ENCODE assay signal across 12 mouse cellular contexts in genomic region chr4:54712929-54713328, GRCm38 (mm10).
DNase-seq lines count a peak whose midpoint lies in the region; ATAC-seq and TF ChIP-seq lines count a peak whose summit lies in the region.
"Had no signal": no experiment of that assay in that cellular context is flagged by ENCODE, and none has a peak within 500 bp of the region (broad histone marks: within the 10 kb centered on the region; RNA-seq: fewer than 3 reads in every experiment).

No protein-coding gene starts in this region.

- H3K36me3 ChIP-seq in lung, embryonic 15.5 days = no peaks in the 10 kb centered on the region
- no peaks in the 10 kb centered on the region for H3K36me3 ChIP-seq in embryonic facial prominence, embryonic 14.5 days (ENCODE audit: control insufficient read depth, insufficient read depth, low read length)
- no peaks in the 10 kb centered on the region for H3K36me3 ChIP-seq in myocyte (ENCODE audit: control insufficient read depth, insufficient read depth)
- H3K36me3 ChIP-seq: liver, embryonic 15.5 days had no signal

- peak; percentile 16 for DNase-seq in heart, adult 11 months
- DNase-seq in heart, postnatal 14 days = no peak
- DNase-seq in lung, postnatal 10 days = no peak
- DNase-seq in embryonic facial prominence, embryonic 14.5 days (ENCODE audit: low spot score) = peak; percentile 80
- no peak for DNase-seq in thymus, postnatal 25 days
- DNase-seq in ovary, postnatal 14 days (ENCODE audit: low spot score) = no peak
- DNase-seq: cerebellum, adult 11-12 months; midbrain, embryonic 14.5 days; thymus, adult 18-20 months had no signal

- H3K4me3 ChIP-seq in lung, embryonic 15.5 days = no peak overlapping the region
- H3K4me3 ChIP-seq in embryonic facial prominence, embryonic 14.5 days (ENCODE audit: low read depth, low read length) = no peak overlapping the region
- no peak overlapping the region for H3K4me3 ChIP-seq in myocyte
- H3K4me3 ChIP-seq: liver, embryonic 15.5 days had no signal

- H3ac ChIP-seq in myocyte (ENCODE audit: control insufficient read depth, insufficient read length) = no peak overlapping the region

- H3K79me2 ChIP-seq in myocyte (ENCODE audit: control insufficient read depth, insufficient read depth) = no peaks in the 10 kb centered on the region

- intact Hi-C loops in heart, postnatal 14 days (cut with DNase I) = no loop called here

- peak; percentile 49; the same call in 1 of the 2 replicates for ATAC-seq in lung, embryonic 15.5 days (ENCODE audit: borderline replicate concordance, extremely low read depth, low FRiP score, low TSS enrichment)
- peak; percentile 84 for ATAC-seq in embryonic facial prominence, embryonic 14.5 days (ENCODE audit: low read depth)

- no peak overlapping the region for H3K4me2 ChIP-seq in lung, embryonic 15.5 days
- no peak overlapping the region for H3K4me2 ChIP-seq in embryonic facial prominence, embryonic 14.5 days (ENCODE audit: low read depth, low read length)
- peak overlapping the region; percentile 47 for H3K4me2 ChIP-seq in myocyte (ENCODE audit: low read depth)
- H3K4me2 ChIP-seq: liver, embryonic 15.5 days had no signal

- H3K27me3 ChIP-seq in lung, embryonic 15.5 days = no peaks in the 10 kb centered on the region
- H3K27me3 ChIP-seq in embryonic facial prominence, embryonic 14.5 days (replicated peaks; ENCODE audit: control insufficient read depth, insufficient read depth, low read length) = no peaks in the 10 kb centered on the region
- no peaks in the 10 kb centered on the region for H3K27me3 ChIP-seq in myocyte (ENCODE audit: control insufficient read depth, insufficient read depth, insufficient read length)
- H3K27me3 ChIP-seq: liver, embryonic 15.5 days had no signal

- no peak overlapping the region for H3K9ac ChIP-seq in lung, embryonic 15.5 days
- H3K9ac ChIP-seq in embryonic facial prominence, embryonic 14.5 days (ENCODE audit: low read depth, low read length) = no peak overlapping the region
- H3K9ac ChIP-seq: liver, embryonic 15.5 days had no signal

- no peaks in the 10 kb centered on the region; the same call in 1 of the 2 replicates for H3K4me1 ChIP-seq in lung, embryonic 15.5 days
- H3K4me1 ChIP-seq in embryonic facial prominence, embryonic 14.5 days (ENCODE audit: control insufficient read depth, insufficient read depth, low read length) = peaks cover 9% of the 10 kb centered on the region
- H3K4me1 ChIP-seq: liver, embryonic 15.5 days had no signal

- H3K27ac ChIP-seq in lung, embryonic 15.5 days = no peak overlapping the region
- no peak overlapping the region; the same call in 1 of the 2 replicates for H3K27ac ChIP-seq in embryonic facial prominence, embryonic 14.5 days (replicated peaks; ENCODE audit: low read depth, low read length)
- H3K27ac ChIP-seq: liver, embryonic 15.5 days had no signal

- no peak for TF ChIP-seq POLR2A in myocyte (IDR thresholded peaks at IDR 0.05; ENCODE audit: insufficient read length, low read depth)

- 26% methylated on average over 3 of the region's 3 CpGs for WGBS in lung, embryonic 15.5 days
- 33% methylated on average over 3 of the region's 3 CpGs for WGBS in embryonic facial prominence, embryonic 14.5 days

- H3K9me3 ChIP-seq in lung, embryonic 15.5 days = no peaks in the 10 kb centered on the region
- H3K9me3 ChIP-seq in embryonic facial prominence, embryonic 14.5 days (ENCODE audit: control insufficient read depth, low read length) = no peaks in the 10 kb centered on the region
- H3K9me3 ChIP-seq: liver, embryonic 15.5 days had no signal

TF ChIP-seq in myocyte, 11 proteins besides CTCF, POLR2A, EP300 and RAD21:
- no peak for TF ChIP-seq CEBPB (IDR thresholded peaks at IDR 0.05; ENCODE audit: insufficient read depth, poor library complexity, severe bottlenecking)
- TF ChIP-seq E2F4 (IDR thresholded peaks at IDR 0.05; ENCODE audit: insufficient read depth) = no peak
- TF ChIP-seq MYOG (IDR thresholded peaks at IDR 0.05; ENCODE audit: control insufficient read depth in 1 of 3, insufficient read depth in 1 of 3, insufficient read length in 2 of 3, low read depth in 2 of 3) = peak in 1 of 3 experiments; percentile 77
- TF ChIP-seq TCF3 (IDR thresholded peaks at IDR 0.05; ENCODE audit: insufficient read length, low read depth) = no peak
- peak; percentile 42 to 79 (median 78) for TF ChIP-seq MYOD1 (IDR thresholded peaks at IDR 0.05; ENCODE audit: control insufficient read depth in 1 of 3, insufficient read length in 2 of 3, low read depth in 2 of 3)
- no peak for TF ChIP-seq MAX (IDR thresholded peaks at IDR 0.05; ENCODE audit: low read depth)
- no peak for TF ChIP-seq REST (IDR thresholded peaks at IDR 0.05; ENCODE audit: insufficient read depth, insufficient read length)
- TF ChIP-seq SRF (IDR thresholded peaks at IDR 0.05; ENCODE audit: control insufficient read depth, insufficient read length, low read depth) = no peak
- TF ChIP-seq USF1 (IDR thresholded peaks at IDR 0.05; ENCODE audit: low read depth) = no peak

Comparison
In these comparisons a context has a peak if more than half of its experiments do, and no peak if none do; other contexts are left out.
1. DNase-seq: peak in heart, adult 11 months (single experiment) and embryonic facial prominence, embryonic 14.5 days (single experiment); none in heart, postnatal 14 days (0 of 2), lung, postnatal 10 days (single experiment), thymus, postnatal 25 days (single experiment) and ovary, postnatal 14 days (single experiment).